Mouse (Mus musculus): ENCODE data around the gene Ctdspl.

- TF ChIP-seq CTCF (IDR thresholded peaks at IDR 0.05; ENCODE audit: low read depth) (no peak), EP300 (IDR thresholded peaks at IDR 0.05; ENCODE audit: low read depth) (no peak)
Measured at GRCm38 (mm10) chr9:118969810-118970209, 43.6 kb downstream of the Ctdspl start.
